Mouse (Mus musculus): Measurements from ENCODE around the gene Supt16. TPM values are rescaled to one million over a fixed set of nuclear protein-coding genes. Genes with fewer than 3 reads are reported as not detected.

Supt16 gene
- polyA plus RNA-seq (2017; shearing (Covaris generic)): 10 to 100 TPM; 44.2 to 48.2 (median 46.3) TPM

DNA sequence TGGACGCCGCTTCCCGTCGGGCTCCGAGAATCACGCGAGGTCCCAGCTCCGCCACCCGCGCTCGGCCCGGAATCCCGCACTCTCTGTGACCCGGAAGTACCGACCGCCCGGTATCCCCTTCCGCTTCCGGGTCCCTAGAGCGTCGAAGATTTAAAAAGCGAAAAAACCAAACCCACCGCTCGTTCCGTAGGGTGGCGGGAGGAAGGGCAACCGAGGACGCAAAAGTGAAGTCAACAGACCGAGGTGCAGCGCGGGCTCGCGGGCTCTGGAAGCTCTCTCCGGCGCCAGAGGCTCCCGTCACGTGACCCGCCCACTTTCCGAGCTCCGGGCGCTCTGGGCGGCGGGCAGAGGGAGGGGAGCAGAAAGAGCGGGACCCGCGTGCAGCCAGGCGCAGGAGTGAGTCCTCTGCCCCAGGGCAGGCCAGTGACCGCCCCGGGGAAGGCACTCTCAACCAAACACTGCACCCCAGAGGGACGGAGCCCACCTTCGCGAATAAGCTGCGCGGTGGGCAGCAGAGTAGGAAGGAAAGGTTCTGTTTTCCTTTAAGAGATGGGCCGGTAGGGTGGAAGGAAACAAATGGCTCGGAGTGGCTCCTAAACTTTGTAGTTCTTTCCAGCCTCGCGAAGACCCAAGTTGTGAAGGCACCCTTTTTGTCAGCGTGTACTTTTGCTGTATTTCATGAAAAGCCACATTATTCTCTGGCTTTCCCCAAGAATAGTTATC is at the start of gene Supt16:
Supt16 (minus strand) TSS at position 261 of the 723 bp plus-strand sequence.
- peak; percentile 87 for ATAC-seq

DNA sequence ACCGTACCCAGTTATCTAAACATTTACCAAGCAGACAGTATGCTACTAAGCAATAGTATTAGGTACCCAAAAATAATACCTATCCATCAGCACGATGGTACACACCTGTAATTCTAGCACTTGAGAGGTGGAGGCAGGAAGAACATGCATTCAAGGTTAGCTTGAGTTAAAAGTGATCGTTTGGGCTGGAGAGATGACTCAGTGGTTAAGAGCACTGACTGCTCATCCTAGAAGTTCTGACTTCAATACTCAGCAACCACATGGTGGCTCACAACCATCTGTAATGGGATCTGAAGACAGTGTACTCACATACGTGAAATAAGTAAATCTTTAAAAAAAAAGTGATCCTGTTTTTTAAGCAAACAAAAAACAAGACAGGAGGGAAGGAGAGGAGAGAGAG is 48.9 kb upstream of the Supt16 start:
- no peak for ATAC-seq

DNA sequence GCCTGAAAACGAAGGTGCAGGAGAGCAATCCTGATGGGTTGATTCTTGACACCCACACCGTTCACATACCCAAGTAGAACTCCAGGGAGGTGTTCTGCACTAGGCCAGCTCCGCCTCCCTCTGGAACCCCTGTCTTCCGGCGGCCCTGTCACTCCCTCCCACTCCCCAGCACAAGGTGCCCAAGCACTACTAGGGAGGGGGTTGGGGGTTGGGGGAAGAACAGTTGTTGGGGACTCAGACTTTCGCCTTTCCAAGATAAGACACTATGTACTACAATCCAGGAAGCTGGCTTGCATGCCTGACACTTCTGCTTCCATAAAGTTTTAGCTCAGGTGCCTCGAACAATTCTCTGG is 47.5 kb upstream of the Supt16 start:
- ATAC-seq: no peak

DNA sequence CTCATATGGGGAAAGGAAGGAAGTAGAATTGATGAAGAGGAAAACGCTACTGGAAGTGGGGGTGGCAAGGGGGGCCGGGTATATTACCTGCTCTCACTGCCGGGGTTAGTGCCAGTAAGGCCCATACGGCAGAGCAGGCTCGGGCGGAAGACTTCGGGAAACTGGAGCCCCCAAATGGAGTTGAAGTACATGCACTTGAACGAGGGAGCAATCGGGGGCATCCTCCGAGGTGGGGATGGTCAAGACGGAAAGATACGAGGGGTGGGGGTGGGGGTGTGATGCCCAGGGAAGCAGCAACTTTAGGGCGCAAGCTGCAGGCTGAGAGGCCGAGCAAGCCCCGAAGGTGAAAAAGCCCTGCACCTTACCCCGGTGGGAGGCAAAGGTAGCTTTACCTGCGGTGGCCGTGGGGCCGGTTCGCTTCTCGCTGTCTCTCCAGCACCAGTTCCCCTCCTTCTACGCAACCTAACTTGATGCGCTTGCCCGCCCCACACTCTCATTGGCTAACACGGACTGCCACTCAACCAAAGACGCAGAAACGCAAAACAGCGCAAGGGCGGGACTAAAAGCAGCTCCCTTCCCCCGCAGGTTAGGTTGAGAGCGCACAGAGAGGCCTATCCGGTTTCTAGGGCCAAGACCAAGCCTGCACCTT is 46.9 kb upstream of the Supt16 start:
- peak; percentile 100 for ATAC-seq

DNA sequence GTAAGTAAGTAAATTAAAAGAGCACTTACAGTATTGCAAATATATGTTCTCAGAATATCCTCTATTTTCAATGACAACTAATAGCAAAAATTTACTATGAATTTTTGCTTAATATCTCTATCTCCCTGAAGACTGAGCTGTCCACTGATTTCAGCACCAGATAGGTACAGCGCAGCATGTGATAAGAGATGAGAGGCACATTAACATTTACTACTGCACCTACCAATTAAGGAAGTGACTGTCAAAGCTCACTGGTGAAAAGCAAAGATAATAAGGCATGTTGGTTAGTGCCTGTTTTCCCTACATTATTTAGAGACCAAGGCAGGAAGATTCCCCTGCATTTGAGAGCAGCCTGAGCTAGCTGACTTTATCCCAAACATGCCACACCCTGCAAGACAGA is 39.0 kb upstream of the Supt16 start:
- no peak for ATAC-seq

DNA sequence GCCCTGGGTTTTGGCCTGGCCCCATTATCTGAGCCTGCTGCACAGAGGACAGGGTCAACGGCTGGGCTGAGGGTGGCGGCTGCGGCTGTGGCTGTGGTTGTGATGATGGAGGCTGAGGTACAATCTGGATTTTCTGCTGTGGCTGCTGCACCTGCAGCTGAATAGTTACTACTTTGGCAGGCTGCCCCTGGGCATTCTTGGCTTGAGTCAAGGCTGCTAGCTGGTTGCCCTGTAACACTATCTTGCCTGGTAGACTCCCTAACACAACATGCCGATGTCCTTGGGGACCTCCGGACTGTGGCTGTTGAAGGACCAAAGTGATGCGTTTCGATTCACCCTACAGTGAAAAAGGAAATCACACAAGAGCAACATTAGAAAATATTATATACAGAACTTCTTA is 37.9 kb upstream of the Supt16 start:
- ATAC-seq: no peak

DNA sequence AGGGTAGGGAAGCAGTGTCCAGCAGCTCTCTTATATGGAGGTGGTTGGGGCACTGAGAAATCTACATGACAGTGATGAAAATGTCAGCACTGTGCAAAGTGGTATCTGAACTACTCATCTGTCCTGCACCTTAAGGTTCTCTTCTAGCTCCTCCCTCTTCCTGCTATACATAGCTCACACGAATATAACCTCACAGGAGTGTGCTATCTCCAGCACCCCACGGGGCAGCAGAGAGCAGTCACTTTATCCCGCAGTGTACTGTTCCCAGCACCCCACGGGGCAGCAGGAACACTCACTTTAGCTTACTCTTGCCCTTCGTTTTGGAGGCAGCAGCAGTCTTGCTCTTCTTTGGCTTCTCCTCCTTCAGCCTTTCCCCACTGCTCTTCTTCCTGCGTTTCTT is 35.0 kb upstream of the Supt16 start:
- no peak for ATAC-seq

DNA sequence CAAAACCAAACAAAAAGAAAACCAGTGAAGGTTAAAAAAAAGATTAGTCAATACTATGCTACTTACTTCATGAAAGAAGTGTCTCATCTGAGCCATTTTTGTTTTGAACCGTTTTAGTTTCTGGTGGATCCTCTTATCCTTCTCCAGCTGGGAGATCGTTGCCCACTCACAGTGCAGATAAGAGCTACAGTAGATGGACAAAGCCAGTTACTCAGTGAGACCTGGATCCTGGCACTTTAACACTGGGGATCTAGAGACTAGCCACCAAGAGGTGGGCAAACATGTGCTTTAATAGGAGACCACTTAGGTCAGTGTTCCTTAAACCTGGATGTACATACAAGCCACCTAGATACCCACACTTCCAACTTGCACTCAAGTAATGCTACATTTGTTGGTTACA is 28.8 kb upstream of the Supt16 start:
- ATAC-seq: no peak

DNA sequence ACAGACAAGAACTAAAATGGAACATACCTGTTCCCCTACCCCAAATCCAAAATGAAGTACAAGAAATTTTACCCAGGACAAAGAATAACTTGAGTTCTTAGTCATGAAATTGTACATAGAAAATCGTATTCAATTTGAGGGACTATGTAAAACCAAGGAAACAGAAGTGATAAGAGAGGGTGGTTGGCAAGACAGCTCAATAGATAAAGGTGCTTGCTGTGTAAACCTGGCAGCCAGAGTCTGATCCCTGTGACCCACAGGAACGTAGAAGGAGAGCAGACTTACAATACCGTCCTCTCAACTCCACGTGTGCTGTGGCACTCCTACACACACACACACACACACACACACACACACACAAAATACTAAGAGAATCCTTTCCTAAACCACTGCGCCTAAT is 20.0 kb upstream of the Supt16 start:
- ATAC-seq: no peak

DNA sequence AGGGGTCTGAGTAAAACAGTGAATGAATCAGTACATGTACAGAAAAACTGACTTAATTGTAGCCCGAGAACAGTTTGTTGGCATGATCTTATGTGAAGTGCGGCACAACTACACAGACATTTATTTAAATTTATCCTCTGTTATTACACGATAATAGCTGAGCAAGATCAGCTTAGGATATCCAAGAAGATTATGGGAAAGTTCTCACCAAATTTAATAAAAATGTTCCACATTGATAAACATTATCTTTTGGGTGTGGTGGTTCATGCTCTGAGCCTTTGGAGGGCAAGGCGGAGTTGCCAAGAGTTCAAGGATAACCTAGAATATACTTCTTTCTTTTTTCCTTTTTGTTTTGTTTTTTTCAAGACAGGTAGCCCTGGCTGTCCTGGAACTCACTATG is 2.2 kb upstream of the Supt16 start:
- no peak for ATAC-seq

DNA sequence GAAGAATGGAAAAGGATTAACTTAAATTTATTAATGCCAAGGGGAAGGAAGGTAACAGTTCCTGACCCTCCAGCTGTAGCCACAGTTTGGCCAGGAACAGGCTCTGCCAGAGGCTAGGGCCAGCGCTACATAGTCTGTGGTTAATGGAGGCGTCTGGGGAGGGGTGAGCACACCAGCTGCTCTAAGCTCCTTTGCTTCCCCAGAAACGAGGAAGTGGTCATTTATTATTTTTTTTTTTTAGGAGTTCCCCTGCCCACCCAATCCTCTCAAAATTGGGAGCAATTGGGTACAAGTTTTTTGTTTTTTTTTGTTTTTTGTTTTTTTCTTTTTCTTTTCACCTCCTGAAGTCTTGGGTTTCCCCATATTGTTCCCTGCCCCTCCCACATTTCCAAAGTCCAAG is 925 bp upstream of the Supt16 start:
- no peak for ATAC-seq

DNA sequence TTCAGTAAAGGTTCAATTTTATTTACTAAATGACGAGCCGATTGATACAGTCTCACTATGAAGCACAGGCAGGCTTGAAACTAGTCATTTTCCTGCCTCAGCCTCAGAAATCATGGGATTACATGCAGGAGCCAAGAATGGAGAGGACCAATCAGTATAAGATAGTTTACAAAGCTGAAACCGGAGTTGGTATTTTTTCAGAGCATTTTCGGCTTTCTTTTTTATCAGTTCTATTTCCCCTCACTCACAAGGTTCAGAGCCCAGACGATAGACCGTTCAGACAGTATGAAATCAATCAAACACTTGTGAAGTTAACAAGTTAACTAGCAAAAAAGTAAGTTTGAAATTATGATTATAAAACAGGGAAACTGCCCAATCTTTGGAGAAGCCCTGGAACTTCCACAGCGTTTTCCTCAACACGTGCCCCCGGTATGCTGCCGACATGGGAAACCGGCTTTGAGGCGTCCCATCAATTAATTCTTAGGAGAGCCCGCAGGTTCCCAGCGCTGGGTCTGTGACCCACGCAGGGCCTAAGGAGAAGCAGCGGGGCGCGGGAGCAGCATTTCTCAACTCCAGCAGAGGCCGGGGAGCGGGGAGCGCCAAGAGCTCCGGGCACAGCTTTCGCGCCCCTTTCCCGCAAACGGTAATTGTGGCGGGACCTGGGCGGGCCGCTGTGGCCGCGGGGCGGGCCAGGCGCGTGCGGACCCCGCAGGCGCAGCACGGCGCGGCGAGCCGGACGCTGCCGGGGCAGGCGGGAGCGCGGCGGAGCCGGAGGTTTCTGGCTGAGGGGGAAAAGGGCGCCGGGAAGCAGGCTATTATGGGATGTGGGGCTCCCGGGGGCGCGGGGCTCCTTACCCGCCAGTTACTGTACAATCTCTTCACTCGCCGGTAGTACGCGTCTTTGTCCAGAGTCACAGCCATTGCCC is 723 bp downstream of the Supt16 start:
- no peak for ATAC-seq

DNA sequence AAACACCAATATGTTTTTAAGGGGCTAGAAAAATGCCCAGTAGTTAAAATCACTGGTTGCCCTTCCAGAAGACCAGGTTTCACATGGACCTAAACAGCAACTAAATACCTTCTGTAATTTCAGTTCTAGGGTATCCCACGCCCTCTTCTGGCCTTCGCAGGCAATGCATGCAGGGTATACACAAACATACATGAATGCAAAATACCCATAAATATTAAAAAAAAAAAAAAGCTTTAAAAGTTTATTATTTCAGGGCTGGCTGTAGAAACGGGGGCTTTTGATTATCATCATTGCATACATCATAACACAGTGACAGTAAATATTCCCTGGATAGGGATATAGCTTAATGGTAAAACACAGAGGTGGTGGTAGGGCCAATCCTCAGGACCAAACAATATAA is 1.5 kb downstream of the Supt16 start:
- no peak for ATAC-seq

DNA sequence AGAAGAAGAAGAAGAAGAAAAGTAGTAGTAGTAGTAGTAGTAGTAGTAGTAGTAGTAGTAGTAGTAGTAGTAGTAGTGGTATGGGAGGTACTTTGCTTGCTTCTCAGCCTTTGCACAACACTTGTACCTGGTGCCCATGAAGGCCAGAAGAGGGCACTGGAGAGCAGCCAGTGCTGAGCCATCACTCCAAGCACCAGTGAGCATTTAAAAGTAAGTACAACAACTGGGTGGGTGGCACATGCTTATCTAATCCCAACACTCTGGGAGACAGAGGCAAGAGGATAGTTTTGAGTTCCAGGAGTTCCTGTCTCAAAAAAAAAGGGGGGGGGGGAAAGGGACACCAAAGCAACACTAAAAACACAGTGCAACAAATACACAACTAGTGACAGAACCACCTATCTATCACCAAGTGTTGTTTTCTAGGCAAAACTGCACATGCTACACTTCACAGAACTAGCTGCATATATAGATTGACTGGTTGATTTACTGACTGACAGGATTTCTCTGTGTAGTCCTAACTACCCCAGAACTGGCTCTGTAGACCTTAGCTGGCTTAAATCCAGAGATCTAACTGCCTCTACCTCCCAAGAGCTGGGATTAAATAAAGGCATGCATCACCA is 6.4 kb downstream of the Supt16 start:
- ATAC-seq: peak; percentile 73

DNA sequence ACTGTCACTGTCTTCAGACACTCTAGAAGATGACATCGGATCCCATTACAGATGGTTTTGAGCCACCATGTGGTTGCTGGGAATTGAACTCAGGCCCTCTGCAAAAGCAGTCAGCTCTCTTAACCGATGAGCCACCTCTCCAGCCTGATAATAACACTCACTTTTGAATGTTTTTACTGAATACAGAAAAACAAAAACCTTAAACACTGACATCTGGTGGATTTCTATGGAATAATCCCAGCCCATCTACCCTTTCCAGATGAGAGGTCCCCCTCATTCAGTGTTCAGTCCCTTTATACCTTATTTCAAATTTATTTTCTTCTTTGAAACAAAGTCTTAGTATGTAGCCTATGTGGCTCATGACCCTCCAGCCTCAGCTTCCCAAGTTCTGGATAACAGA is 7.7 kb downstream of the Supt16 start:
- no peak for ATAC-seq

DNA sequence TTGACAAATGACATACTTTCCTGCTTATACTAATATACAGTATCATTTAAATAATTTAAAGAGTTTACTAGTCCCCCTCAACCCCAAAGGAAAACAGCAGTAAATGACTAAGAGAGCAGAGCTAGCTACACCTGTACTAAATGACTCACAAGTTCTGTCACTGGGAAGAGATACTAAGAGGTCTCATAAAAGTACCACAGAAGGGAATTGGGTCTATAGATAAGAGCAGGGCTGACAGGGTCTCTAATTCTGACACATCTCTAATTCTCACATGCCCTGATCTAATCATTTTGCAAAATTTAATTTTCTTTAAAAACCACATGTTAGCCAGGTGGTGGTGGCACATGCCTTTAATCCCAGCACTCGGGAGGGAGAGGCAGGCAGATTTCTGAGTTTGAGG is 8.4 kb downstream of the Supt16 start:
- no peak for ATAC-seq

DNA sequence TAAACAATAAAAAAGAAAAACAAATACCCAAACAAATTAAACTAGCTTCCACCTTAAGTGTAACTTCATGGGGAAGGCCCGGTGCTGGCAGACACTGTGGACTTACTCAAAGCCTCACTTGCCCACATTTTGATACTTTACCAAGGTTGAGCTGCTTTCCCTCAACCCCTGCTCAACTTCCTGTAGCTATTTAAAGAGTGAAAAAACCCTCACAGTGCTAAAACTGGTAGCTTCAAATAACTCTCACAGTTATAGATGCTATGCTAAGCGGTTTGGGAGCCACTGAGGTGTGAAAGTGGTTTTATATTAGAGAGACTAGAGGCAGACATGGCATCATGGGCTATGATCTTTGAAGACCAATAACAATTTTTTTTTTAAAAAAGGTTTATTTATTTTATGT is 30.6 kb downstream of the Supt16 start:
- peak; percentile 50 for ATAC-seq

DNA sequence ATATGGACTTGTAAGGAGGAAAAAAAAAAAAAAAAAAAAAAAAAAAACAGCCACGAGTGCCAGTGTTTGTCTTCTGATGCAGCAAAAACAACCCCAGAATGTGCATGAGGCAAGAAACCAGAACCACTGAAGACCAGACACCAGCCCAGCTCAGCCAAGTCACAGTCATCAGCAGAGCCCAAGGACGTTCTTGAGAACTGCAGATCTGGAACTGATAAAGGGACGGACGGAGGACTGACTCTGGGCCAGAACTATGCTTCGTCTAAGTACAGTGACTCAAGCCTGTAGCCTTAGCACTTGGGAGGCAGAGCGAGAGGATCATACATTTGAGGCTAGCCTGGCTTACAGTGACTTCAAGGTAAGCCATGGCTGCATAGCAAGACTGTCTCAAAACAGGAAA is 36.3 kb downstream of the Supt16 start:
- no peak for ATAC-seq

DNA sequence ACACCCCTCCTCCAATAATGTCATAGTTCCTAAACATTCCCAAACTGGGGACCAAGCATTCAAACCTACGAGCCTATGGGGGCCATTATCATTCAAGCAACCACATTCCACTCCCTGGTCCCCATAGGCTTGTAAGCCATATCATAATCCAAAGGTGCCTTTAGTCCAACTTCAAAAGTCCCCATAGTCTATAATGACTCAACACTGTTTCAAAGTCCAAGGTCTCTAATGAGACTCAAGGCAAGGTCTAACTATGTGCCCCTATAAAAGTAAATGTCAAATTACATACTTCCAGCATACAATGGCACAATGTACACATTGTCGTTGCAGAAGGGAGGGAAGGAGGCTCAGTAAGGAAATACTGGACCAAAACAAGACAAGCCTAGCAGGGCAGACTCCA is 42.2 kb downstream of the Supt16 start:
- no peak for ATAC-seq

DNA sequence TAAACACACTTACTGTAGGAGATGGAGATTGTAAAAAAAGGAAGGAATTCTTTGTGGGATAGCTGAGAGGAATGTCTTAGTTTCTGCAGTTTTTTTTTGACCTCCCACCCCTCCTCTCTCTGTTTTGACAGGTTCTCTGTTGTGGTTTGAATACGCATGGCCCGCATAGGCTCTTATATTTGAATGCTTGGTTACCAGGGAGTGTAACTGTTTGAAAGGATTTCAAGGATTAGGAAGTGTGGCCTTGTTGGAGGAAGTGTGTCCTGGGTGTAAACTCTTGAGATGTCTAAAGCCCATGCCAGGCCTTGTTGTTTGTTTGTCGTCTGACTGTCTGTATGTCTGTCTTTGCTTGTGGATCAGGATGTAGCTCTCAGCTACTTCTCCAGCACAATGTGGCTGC is 44.6 kb downstream of the Supt16 start:
- ATAC-seq: no peak

DNA sequence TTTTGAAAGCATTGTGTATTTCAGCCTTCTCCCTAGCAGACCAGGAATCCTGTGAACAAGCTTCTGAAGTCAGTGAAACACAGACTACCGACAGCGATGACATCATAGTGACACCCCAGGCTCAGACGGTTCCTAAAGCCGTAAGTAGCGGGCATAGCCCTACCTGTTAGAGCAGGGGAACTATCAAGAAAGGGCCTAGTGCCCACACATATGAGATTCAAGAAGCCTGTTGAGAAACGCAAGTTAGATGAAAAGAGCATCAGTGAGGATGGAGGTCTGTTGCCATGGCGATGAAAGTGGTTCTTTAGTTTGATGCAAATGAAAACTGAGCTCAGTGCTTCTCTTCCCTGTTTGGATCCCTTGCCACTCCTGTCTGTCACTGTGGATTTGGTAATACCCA is 45.0 kb downstream of the Supt16 start:
- ATAC-seq: no peak

DNA sequence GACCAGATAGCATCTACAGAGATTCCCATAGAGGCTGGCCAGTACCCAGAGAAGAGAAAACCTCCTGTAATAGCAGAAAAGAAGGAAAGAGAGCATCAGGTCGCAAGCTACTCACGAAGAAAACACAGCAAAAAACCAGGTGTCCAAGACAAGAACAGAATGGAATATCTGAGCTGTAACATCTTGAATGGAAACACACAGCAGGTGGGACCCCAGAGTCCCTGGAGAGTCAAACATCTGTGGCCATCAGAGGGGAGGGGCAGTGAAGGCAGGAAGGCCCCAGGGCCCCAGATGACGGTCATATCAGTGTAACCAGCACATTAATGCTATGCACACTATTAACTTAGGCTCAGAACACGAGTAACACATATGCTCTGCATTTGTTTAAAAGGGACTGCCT is 47.3 kb downstream of the Supt16 start:
- ATAC-seq: no peak

DNA sequence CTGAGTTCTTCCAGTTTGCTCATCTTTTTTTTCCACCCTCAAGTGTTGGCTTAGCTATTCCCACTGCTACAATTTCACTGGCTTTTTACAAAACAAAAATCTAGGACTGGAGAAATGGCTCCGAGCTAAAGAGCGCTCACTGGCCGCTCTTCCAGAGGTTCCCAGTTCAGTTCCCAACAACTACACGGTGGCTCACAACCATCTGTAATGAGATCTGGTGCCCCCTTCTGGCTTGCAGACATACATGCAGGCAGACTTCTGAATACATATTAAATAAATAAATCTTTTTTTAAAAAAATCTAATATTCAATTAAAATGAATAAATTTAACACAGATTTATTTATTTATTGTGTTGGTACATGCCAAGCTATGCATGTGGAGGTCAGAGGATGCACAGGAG is 50.7 kb downstream of the Supt16 start:
- ATAC-seq: no peak
